Mouse (Mus musculus) CH12.LX (cell line): ENCODE results near the gene Cop1.

ENCODE experiments used
- CTCF ChIP-seq, 2 experiments: IDR thresholded peaks in 1 of 2; conservative IDR thresholded peaks in 1 of 2; 2 replicates each; pipeline ENCODE4 v1.5.1; 2011 to 2012; ENCODE audit warnings: low read depth in 2 of 2, low read length in 2 of 2, improper control_type of control experiment in 1 of 2, inconsistent platforms in 1 of 2, mild to moderate bottlenecking in 1 of 2, moderate library complexity in 1 of 2
- NELFE ChIP-seq: IDR thresholded peaks from 2 replicates; pipeline ENCODE4 v1.6.1; 2011; ENCODE audit warnings: low read depth, low read length, improper control_type of control experiment

DNA sequence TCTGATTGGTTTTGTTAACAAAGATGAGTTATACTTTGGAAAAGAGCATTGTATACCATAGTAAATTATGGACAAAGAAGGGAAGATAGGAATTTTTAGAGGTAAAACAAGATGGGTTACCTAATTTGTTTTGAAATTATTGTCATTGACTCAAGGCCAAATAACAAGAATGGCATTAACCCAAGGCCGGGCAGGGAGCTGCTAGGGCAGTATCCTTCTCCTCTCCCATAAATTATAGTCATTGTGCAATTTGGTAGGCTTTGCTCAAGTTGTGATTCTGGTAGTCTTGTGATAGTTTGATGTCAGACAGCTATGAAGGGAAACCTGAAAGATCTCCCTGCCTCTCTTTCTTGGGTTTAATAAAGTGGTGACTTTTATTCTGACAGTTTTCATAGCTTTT is 49.7 kb downstream of the Cop1 start:
- TF ChIP-seq NELFE: no peak
- TF ChIP-seq CTCF (conservative IDR thresholded peaks at IDR 0.05 in 1 of 2, IDR thresholded peaks at IDR 0.05 in 1 of 2; ENCODE audit: low read depth in 2 of 2, low read length in 2 of 2): no peak
